Mouse (Mus musculus) forebrain, embryonic 15.5 days (tissue): ENCODE measurements around the gene Cyfip2. TPM values are rescaled to one million over a fixed set of nuclear protein-coding genes. Genes with fewer than 3 reads are reported as not detected.
A peak's percentile ranks its signal among the peaks of the same experiment; 100 is the strongest.

Experiments
- ATAC-seq: fragments of 200-750 bp; cut with Nextera tagmentation; replicated peaks from 2 replicates; pipeline ENCODE4 v1.8.0; 2017; ENCODE audit warnings: mild to moderate bottlenecking, moderate TSS enrichment, moderate library complexity
- H3K27ac ChIP-seq: fragments of 300-500 bp; sonication (generic); replicated peaks from 2 replicates; pipeline ENCODE4 v1.5.1; 2015; ENCODE audit warnings: mild to moderate bottlenecking, inconsistent platforms
- H3K27me3 ChIP-seq: fragments of 300-500 bp; sonication (generic); 2 replicates; pipeline ENCODE4 v1.6.1; 2015; ENCODE audit warnings: inconsistent platforms
- H3K36me3 ChIP-seq: fragments of 300-500 bp; sonication (generic); 2 replicates; pipeline ENCODE4 v1.6.1; 2015; ENCODE audit warnings: mild to moderate bottlenecking, inconsistent platforms
- H3K4me1 ChIP-seq: fragments of 300-500 bp; sonication (generic); 2 replicates; pipeline ENCODE4 v1.6.1; 2015; ENCODE audit warnings: inconsistent platforms
- H3K4me2 ChIP-seq: fragments of 300-500 bp; sonication (generic); replicated peaks from 2 replicates; pipeline ENCODE4 v1.6.1; 2015; ENCODE audit warnings: mild to moderate bottlenecking, inconsistent platforms
- H3K4me3 ChIP-seq: fragments of 300-500 bp; sonication (generic); 2 replicates; pipeline ENCODE4 v1.5.1; 2015; ENCODE audit warnings: mild to moderate bottlenecking, inconsistent platforms
- H3K9ac ChIP-seq: fragments of 300-500 bp; sonication (generic); replicated peaks from 2 replicates; pipeline ENCODE4 v1.6.1; 2015; ENCODE audit warnings: mild to moderate bottlenecking, inconsistent platforms
- H3K9me3 ChIP-seq: fragments of 300-500 bp; sonication (generic); 2 replicates; pipeline ENCODE4 v1.6.1; 2016; ENCODE audit warnings: inconsistent platforms
- WGBS: fragments of 180-500 bp; shearing (Covaris S2); methylation state at CpG from one replicate; pipeline ENCODE4 v1.1.7; 2015; ENCODE audit warnings: mixed read lengths; 5-methylcytosine and 5-hydroxymethylcytosine counted together
- polyA plus RNA-seq: library from polyadenylated mRNA; unstranded; fragments of >200 nt; fragmentation: Nextera tagmentation; extraction: Ambion mirVana; gene quantifications from 2 replicates; pipeline ENCODE4 v1.2.1, GENCODE M21; 2015

Gene Cyfip2
- polyA plus RNA-seq, 1 experiment from 2014 or later: 74.8 TPM

GRCm38 (mm10) chr11:46304864-46305710, 7.6 kb downstream of the Cyfip2 start:
- Histone ChIP-seq H3K4me3 (no peak overlapping the region), H3K4me2 (no peak overlapping the region), H3K36me3 (no peaks in the 10 kb centered on the region), H3K27me3 (no peaks in the 10 kb centered on the region), H3K9ac (no peak overlapping the region), H3K9me3 (no peaks in the 10 kb centered on the region), H3K27ac (no peak overlapping the region), H3K4me1 (peaks cover 27% of the 10 kb centered on the region)
- 89% methylated on average over 9 of the region's 9 CpGs for WGBS
- no peak for ATAC-seq

GRCm38 (mm10) chr11:46304093-46304492, 8.6 kb downstream of the Cyfip2 start:
- ATAC-seq: no peak
- H3K27me3 ChIP-seq: no peaks in the 10 kb centered on the region
- H3K4me2 ChIP-seq: no peak overlapping the region
- H3K36me3 ChIP-seq: no peaks in the 10 kb centered on the region
- H3K9me3 ChIP-seq: no peaks in the 10 kb centered on the region
- WGBS: 88% methylated on average over 10 of the region's 10 CpGs
- peaks cover 20% of the 10 kb centered on the region for H3K4me1 ChIP-seq
- no peak overlapping the region for H3K4me3 ChIP-seq
- H3K9ac ChIP-seq: no peak overlapping the region
- H3K27ac ChIP-seq: no peak overlapping the region

GRCm38 (mm10) chr11:46302471-46302870, 10.2 kb downstream of the Cyfip2 start:
- WGBS: 88% methylated on average over 9 of the region's 9 CpGs
- Histone ChIP-seq H3K9ac (no peak overlapping the region), H3K4me1 (peaks cover 18% of the 10 kb centered on the region)

GRCm38 (mm10) chr11:46301579-46302248, 10.9 kb downstream of the Cyfip2 start:
- Histone ChIP-seq H3K9me3 (no peaks in the 10 kb centered on the region), H3K9ac (no peak overlapping the region), H3K4me2 (no peak overlapping the region), H3K27ac (no peak overlapping the region), H3K4me3 (no peak overlapping the region), H3K36me3 (no peaks in the 10 kb centered on the region), H3K27me3 (no peaks in the 10 kb centered on the region), H3K4me1 (peaks cover 18% of the 10 kb centered on the region)
- ATAC-seq: no peak
- WGBS: 84% methylated on average over 23 of the region's 23 CpGs

More at GRCm38 (mm10) chr11:46302471-46302870, 10.2 kb downstream of the Cyfip2 start:
- no peak for ATAC-seq
- H3K27me3 ChIP-seq: no peaks in the 10 kb centered on the region
- no peak overlapping the region for H3K27ac ChIP-seq
- no peaks in the 10 kb centered on the region for H3K9me3 ChIP-seq
- H3K4me2 ChIP-seq: no peak overlapping the region
- H3K4me3 ChIP-seq: no peak overlapping the region
- no peaks in the 10 kb centered on the region for H3K36me3 ChIP-seq

GRCm38 (mm10) chr11:46299901-46300300, 12.8 kb downstream of the Cyfip2 start:
- ATAC-seq: no peak
- no peaks in the 10 kb centered on the region for H3K9me3 ChIP-seq
- WGBS: 41% methylated on average over 6 of the region's 6 CpGs
- H3K27me3 ChIP-seq: no peaks in the 10 kb centered on the region
- no peak overlapping the region for H3K27ac ChIP-seq
- H3K4me3 ChIP-seq: no peak overlapping the region
- no peak overlapping the region for H3K4me2 ChIP-seq
- H3K36me3 ChIP-seq: no peaks in the 10 kb centered on the region
- no peak overlapping the region for H3K9ac ChIP-seq
- H3K4me1 ChIP-seq: peaks cover 15% of the 10 kb centered on the region

- whole genome bisulfite sequencing: 78% methylated on average over 13 of the region's 13 CpGs
- Histone ChIP-seq H3K27ac (no peak overlapping the region; the same call in 1 of the 2 replicates), H3K9ac (no peak overlapping the region), H3K4me3 (no peak overlapping the region), H3K4me1 (peaks cover 11% of the 10 kb centered on the region), H3K9me3 (no peaks in the 10 kb centered on the region), H3K4me2 (no peak overlapping the region), H3K36me3 (no peaks in the 10 kb centered on the region), H3K27me3 (no peaks in the 10 kb centered on the region)
- ATAC-seq: no peak
These were observed 13.5 kb downstream of the Cyfip2 start for GRCm38 (mm10) chr11:46298889-46299785.

GRCm38 (mm10) chr11:46294390-46294789, 18.3 kb downstream of the Cyfip2 start:
- H3K9ac ChIP-seq: no peak overlapping the region
- no peaks in the 10 kb centered on the region for H3K27me3 ChIP-seq
- ATAC-seq: no peak
- peaks cover 14% of the 10 kb centered on the region for H3K36me3 ChIP-seq
- no peak overlapping the region for H3K4me3 ChIP-seq
- no peak overlapping the region for H3K27ac ChIP-seq
- no peaks in the 10 kb centered on the region for H3K9me3 ChIP-seq
- peaks cover 17% of the 10 kb centered on the region for H3K4me1 ChIP-seq
- 89% methylated on average over 11 of the region's 11 CpGs for WGBS
- no peak overlapping the region for H3K4me2 ChIP-seq

- Histone ChIP-seq H3K36me3 (peaks cover 23% of the 10 kb centered on the region), H3K9ac (no peak overlapping the region), H3K27ac (no peak overlapping the region), H3K4me1 (peaks cover 10% of the 10 kb centered on the region), H3K27me3 (no peaks in the 10 kb centered on the region), H3K4me3 (no peak overlapping the region), H3K9me3 (no peaks in the 10 kb centered on the region), H3K4me2 (no peak overlapping the region)
- WGBS: 93% methylated on average over 5 of the region's 5 CpGs
- no peak for ATAC-seq
These were observed 19.2 kb downstream of the Cyfip2 start for GRCm38 (mm10) chr11:46293491-46293890.

- peaks cover 15% of the 10 kb centered on the region for H3K4me1 ChIP-seq
- no peak overlapping the region for H3K9ac ChIP-seq
- peaks cover 33% of the 10 kb centered on the region for H3K36me3 ChIP-seq
- ATAC-seq: peak; percentile 44
- no peaks in the 10 kb centered on the region for H3K9me3 ChIP-seq
- H3K27me3 ChIP-seq: no peaks in the 10 kb centered on the region
- WGBS: 53% methylated on average over 10 of the region's 10 CpGs
- H3K4me3 ChIP-seq: no peak overlapping the region
- no peak overlapping the region for H3K4me2 ChIP-seq
- no peak overlapping the region for H3K27ac ChIP-seq
These were observed 21.7 kb downstream of the Cyfip2 start for GRCm38 (mm10) chr11:46290988-46291405.

- Histone ChIP-seq H3K4me3 (no peak overlapping the region), H3K4me2 (no peak overlapping the region), H3K27ac (no peak overlapping the region), H3K4me1 (peaks cover 14% of the 10 kb centered on the region), H3K27me3 (no peaks in the 10 kb centered on the region), H3K36me3 (peaks cover 44% of the 10 kb centered on the region), H3K9ac (no peak overlapping the region), H3K9me3 (no peaks in the 10 kb centered on the region)
- 91% methylated on average over 9 of the region's 9 CpGs for WGBS
- no peak for ATAC-seq
These were observed 23.1 kb downstream of the Cyfip2 start for GRCm38 (mm10) chr11:46289561-46289960.

GRCm38 (mm10) chr11:46289022-46289421, 23.6 kb downstream of the Cyfip2 start:
- Histone ChIP-seq H3K9me3 (no peaks in the 10 kb centered on the region), H3K36me3 (peaks cover 49% of the 10 kb centered on the region), H3K9ac (no peak overlapping the region), H3K4me2 (no peak overlapping the region), H3K27me3 (no peaks in the 10 kb centered on the region), H3K4me3 (no peak overlapping the region), H3K4me1 (peaks cover 12% of the 10 kb centered on the region; the same call in 1 of the 2 replicates), H3K27ac (no peak overlapping the region)
- ATAC-seq: no peak
- WGBS: 56% methylated on average over 4 of the region's 4 CpGs
